Mouse (Mus musculus): ENCODE measurements at regions not wholly inside any gene's neighbourhood (a gene's known extent, or its start where the extent isn't known, plus 50 kb on each side); places are given as distances from the start of the nearest gene placed in this dataset.

DNA sequence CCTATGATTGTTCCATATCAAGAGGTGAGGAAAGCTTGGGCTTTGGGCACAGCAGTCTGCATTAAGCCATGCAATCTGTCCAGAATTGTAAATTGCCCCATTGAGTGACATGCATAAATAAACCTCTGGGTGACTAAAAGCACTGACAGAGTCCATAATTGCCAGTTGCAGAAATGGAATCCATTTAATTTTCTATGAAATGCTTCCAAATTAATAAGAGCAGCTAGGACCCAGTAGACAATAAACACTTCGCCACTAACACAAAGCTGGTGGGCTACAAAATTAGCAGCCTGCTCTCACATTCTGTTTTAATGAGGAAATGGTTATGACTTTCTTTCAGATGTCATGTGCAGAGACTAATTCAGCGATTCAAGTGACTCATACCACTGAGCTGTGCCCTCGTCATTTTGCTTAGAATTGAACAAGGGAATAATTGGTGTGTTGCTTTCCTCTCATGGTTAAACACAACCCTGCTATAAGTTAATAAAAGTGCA, 407.6 kb upstream of the Ddi1 start:
- H3K27me3 ChIP-seq, result no peaks in the 10 kb centered on the region
- H3K9me3 ChIP-seq, result no peaks in the 10 kb centered on the region
- ATAC-seq (ENCODE audit: insufficient number of reproducible peaks, insufficient read depth, low FRiP score, low TSS enrichment, low read depth), result no peak
- no peak overlapping the region for H3K9ac ChIP-seq
- H3K4me1 ChIP-seq, result no peaks in the 10 kb centered on the region
- WGBS, result 63% methylated on average over 3 of the region's 3 CpGs
- H3K36me3 ChIP-seq, result no peaks in the 10 kb centered on the region
- H3K4me3 ChIP-seq, result no peak overlapping the region
- no peak overlapping the region for H3K4me2 ChIP-seq
- H3K27ac ChIP-seq, result no peak overlapping the region

DNA sequence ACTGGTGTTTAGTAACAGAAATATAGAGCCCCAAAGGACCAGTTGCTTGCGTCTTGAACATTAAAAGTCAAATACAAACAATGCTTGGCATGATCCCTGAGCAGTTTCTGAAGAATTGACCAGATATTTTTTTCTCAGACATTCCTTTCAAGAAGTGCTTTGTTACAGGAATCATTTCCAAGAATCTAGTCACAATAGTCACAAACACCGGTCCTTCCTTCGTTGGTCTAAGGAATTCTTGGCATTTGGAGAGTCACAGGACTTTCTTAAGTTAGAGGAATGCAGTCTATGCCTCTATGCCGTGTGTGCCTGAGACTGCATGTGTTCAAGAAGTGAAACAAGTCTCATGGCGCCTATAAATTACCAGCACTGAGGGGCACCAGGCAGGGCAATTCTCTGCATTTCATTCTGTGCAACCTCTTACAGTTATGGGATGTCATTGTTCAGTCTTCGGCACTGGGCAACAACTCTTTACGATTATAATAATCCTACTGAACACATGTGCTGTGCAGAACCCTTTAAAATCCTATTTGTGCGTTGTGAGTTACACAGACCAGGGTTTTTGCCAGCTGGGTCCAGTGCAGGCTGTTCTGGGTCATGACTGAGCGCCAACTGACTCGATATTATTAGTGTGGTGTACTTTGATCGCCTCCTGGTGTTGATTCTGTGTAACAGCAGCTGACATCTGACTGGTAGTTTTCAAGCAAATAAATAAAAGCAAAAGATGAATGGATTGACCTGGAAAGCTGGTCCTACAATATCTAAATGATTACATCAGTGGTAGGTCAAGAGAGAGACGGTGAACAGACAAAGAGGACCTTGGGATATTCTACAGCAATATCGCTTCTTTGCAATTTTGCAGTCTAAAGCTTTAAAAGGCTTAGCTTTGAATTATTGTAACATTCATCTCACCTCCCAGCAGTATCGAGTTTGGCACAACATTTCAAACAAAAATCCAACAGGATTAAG, 398.6 kb upstream of the Ddi1 start:
- 39% methylated on average over 14 of the region's 14 CpGs for WGBS
- no peak for ATAC-seq (ENCODE audit: insufficient number of reproducible peaks, insufficient read depth, low FRiP score, low TSS enrichment, low read depth)
- Histone ChIP-seq H3K27me3 (no peaks in the 10 kb centered on the region), H3K9me3 (no peaks in the 10 kb centered on the region), H3K4me1 (no peaks in the 10 kb centered on the region), H3K36me3 (no peaks in the 10 kb centered on the region), H3K4me2 (peak overlapping the region; percentile 33), H3K4me3 (no peak overlapping the region), H3K27ac (no peak overlapping the region), H3K9ac (no peak overlapping the region)

DNA sequence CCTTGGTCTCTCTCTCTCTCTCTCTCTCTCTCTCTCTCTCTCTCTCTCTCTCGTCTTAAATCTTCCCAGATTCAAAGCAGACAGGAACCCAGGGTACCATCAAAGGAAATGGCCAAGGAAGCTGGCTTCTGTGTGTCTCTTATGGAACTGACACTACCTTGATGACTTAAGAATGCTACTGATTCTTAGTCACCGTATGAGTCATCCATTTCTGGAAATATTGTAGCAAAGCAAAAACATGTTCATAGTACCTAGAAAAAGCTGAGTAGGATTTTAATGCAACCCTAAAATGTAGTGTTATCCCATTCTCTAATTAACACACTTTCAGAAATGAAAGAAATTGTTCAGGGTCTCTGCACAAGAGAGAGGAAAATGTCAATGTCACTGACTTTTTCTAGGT, 396.0 kb upstream of the Ddi1 start:
- H3K4me1 ChIP-seq, result no peaks in the 10 kb centered on the region
- H3K27ac ChIP-seq, result no peak overlapping the region
- no peaks in the 10 kb centered on the region for H3K9me3 ChIP-seq
- no peak overlapping the region for H3K4me3 ChIP-seq
- no peaks in the 10 kb centered on the region for H3K27me3 ChIP-seq
- H3K36me3 ChIP-seq, result no peaks in the 10 kb centered on the region
- no peak overlapping the region for H3K4me2 ChIP-seq
- 69% methylated on average over 2 of the region's 2 CpGs for WGBS
- no peak overlapping the region for H3K9ac ChIP-seq
- no peak for ATAC-seq (ENCODE audit: insufficient number of reproducible peaks, insufficient read depth, low FRiP score, low TSS enrichment, low read depth)

DNA sequence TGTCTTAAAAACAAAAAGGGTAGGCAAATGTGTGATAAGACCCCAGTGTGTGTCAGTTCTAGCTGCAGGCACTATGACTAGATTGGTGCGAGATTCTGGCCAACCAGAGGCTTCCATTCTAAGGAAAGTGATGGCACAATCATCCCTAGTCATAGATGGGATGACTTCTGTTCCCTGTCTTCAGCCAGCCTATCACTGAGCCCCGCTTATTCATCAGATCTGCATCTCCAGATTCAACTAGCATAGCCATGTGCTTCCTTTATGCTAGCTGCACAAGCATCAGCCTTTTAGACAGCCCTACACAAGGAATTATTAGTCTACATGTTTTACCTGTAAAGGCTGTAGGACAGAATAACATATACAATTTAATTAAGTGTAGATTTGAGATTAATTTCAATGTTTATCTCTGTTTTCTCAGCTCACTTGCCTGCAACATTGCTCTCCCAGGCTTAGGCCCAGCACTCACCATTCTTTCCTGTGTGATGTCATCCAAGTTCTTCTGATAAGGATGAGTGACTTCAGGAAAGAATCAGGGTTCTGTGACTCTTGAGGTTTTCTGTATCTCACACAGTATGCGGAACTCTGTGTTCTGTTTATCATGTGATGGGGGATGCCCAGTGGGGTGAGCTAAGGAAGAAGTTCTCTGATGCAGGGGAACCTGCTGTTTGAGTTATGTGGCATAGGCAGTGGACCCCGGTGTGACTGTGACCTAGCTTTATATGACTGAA, 382.8 kb upstream of the Ddi1 start:
- Histone ChIP-seq H3K4me3 (no peak overlapping the region), H3K9me3 (no peaks in the 10 kb centered on the region), H3K27ac (no peak overlapping the region), H3K4me1 (no peaks in the 10 kb centered on the region), H3K9ac (no peak overlapping the region), H3K36me3 (no peaks in the 10 kb centered on the region), H3K4me2 (no peak overlapping the region), H3K27me3 (no peaks in the 10 kb centered on the region)
- 89% methylated on average over 4 of the region's 4 CpGs for WGBS
- ATAC-seq (ENCODE audit: insufficient number of reproducible peaks, insufficient read depth, low FRiP score, low TSS enrichment, low read depth), result no peak

DNA sequence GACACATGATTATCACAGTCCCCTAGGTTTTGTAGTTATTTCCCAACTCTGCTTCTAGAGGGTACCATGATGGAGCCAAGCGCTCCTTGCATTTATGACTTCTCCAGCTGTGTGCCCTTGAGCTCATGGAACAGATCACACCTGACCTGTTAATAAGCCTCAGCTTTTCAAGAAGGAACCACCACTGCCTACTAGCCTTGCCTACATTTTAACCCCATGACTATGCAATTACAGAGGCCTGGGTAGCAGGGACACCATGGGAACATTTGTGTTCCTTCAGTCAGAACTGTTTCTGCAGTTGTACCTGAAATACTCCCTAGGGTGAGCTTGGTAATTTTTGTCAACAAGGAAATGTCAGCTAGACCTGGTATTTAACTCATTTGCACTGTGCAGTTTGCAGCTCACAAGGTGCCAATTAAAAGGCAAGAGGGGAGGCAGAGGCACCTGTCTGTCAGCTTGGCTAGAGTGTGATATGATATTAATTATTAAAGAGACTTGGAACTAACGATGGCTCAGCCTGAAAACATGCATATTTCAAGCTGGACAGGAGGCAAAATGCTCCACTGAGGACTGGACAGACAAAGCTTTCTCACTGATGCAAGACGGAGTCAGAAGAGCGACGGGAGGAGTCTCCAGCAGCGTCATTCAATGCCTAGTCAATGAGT, 382.1 kb upstream of the Ddi1 start:
- no peaks in the 10 kb centered on the region for H3K9me3 ChIP-seq
- ATAC-seq (ENCODE audit: insufficient number of reproducible peaks, insufficient read depth, low FRiP score, low TSS enrichment, low read depth), result no peak
- no peak overlapping the region for H3K27ac ChIP-seq
- no peak overlapping the region for H3K4me3 ChIP-seq
- H3K36me3 ChIP-seq, result no peaks in the 10 kb centered on the region
- no peaks in the 10 kb centered on the region for H3K4me1 ChIP-seq
- no peaks in the 10 kb centered on the region for H3K27me3 ChIP-seq
- H3K9ac ChIP-seq, result no peak overlapping the region
- WGBS, result 87% methylated on average over 6 of the region's 6 CpGs
- H3K4me2 ChIP-seq, result no peak overlapping the region

DNA sequence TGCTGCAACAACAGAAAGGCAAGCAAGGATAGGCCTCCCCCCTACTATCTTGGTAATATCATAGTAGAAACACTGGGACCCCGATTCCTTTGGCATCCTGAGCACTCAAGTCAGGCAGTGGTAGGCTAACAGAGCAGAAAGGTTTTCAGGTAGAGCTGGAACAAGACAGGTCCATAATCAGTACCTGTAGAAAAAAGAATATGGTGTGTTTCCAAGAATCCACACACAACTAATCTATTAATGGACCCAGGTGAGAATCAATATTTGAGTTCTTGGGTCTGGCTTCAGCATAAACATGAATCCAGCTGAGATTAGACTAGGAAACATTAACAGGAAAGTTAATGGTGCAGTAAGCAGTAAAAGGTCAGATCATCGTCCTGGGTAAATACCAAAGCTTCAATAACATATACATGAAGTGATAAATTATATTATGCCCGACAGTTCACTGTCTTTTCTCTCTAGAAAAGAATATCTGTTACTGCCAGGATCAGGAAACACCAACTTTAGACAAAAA, 376.2 kb upstream of the Ddi1 start:
- Histone ChIP-seq H3K27ac (no peak overlapping the region), H3K27me3 (no peaks in the 10 kb centered on the region), H3K4me3 (no peak overlapping the region), H3K36me3 (no peaks in the 10 kb centered on the region), H3K9me3 (no peaks in the 10 kb centered on the region), H3K4me1 (no peaks in the 10 kb centered on the region), H3K9ac (no peak overlapping the region), H3K4me2 (no peak overlapping the region)
- WGBS, result 85% methylated on average over 3 of the region's 3 CpGs
- ATAC-seq (ENCODE audit: insufficient number of reproducible peaks, insufficient read depth, low FRiP score, low TSS enrichment, low read depth), result no peak

DNA sequence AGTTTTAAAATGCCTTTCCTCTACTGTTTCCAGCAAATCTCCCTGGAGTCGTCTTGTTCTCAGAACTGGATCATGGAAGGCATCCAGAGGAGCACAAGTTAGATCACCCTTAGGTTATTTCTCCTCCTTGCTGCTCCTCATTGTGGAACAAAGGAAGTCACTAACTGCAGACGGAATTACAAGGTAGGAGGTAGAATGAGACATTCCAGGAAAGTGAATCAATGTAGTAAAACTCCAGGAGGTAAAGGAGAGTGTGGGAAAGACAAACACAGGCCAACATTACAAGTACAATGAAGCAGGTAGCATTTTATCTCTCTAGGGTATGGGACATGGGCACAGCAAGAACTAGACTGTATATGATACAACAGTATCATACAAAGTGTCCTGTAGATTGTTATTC, 375.7 kb upstream of the Ddi1 start:
- no peaks in the 10 kb centered on the region for H3K36me3 ChIP-seq
- no peaks in the 10 kb centered on the region for H3K9me3 ChIP-seq
- H3K4me3 ChIP-seq, result no peak overlapping the region
- no peaks in the 10 kb centered on the region for H3K27me3 ChIP-seq
- H3K4me2 ChIP-seq, result no peak overlapping the region
- H3K4me1 ChIP-seq, result no peaks in the 10 kb centered on the region
- no peak overlapping the region for H3K9ac ChIP-seq
- 63% methylated on average over 2 of the region's 2 CpGs for WGBS
- no peak for ATAC-seq (ENCODE audit: insufficient number of reproducible peaks, insufficient read depth, low FRiP score, low TSS enrichment, low read depth)
- H3K27ac ChIP-seq, result no peak overlapping the region

DNA sequence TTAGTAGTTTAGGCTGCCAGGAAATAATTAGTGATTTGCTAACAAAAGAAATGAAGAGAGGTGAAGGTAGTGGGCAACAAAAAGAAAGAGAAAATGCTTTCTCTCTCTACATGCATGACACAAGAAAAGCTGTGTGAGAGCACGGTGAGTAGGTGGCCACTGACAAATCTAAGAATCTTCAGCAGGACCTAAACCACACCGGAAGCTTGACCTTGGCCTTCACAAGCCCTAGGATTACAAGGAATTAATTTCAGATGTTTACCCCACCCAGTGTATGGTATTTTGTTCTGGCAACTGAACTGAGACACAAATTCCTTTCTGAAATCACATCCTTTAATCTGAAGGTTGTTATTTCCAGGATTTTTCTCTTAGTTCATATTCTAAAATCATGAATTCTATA, 347.5 kb upstream of the Ddi1 start:
- Histone ChIP-seq H3K4me1 (no peaks in the 10 kb centered on the region), H3K9ac (no peak overlapping the region), H3K27ac (no peak overlapping the region), H3K9me3 (no peaks in the 10 kb centered on the region), H3K4me3 (no peak overlapping the region), H3K36me3 (no peaks in the 10 kb centered on the region), H3K27me3 (no peaks in the 10 kb centered on the region), H3K4me2 (no peak overlapping the region)
- ATAC-seq (ENCODE audit: insufficient number of reproducible peaks, insufficient read depth, low FRiP score, low TSS enrichment, low read depth), result no peak
- 67% methylated on average over 2 of the region's 2 CpGs for WGBS

DNA sequence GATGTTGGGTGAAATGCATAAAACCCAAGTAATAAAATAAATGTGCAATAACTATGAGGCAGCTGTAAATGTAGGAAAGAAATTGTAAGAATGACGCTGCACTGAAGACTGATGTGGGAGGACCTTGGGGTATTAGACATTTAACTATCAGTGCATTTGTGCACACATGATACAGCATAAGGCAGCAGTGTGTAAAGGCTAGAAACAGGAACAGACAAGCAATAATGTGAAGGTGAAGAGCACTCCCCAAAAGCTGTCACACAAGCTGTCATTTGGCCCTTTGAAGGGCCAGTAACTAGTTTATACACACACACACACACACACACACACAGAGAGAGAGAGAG, 339.6 kb upstream of the Ddi1 start:
- H3K27me3 ChIP-seq, result no peaks in the 10 kb centered on the region
- no peak overlapping the region for H3K4me2 ChIP-seq
- H3K9me3 ChIP-seq, result no peaks in the 10 kb centered on the region
- WGBS, result 79% methylated on average over 1 of the region's 1 CpGs
- no peak overlapping the region for H3K4me3 ChIP-seq
- H3K4me1 ChIP-seq, result no peaks in the 10 kb centered on the region
- H3K9ac ChIP-seq, result no peak overlapping the region
- ATAC-seq (ENCODE audit: insufficient number of reproducible peaks, insufficient read depth, low FRiP score, low TSS enrichment, low read depth), result no peak
- H3K27ac ChIP-seq, result no peak overlapping the region
- no peaks in the 10 kb centered on the region for H3K36me3 ChIP-seq

DNA sequence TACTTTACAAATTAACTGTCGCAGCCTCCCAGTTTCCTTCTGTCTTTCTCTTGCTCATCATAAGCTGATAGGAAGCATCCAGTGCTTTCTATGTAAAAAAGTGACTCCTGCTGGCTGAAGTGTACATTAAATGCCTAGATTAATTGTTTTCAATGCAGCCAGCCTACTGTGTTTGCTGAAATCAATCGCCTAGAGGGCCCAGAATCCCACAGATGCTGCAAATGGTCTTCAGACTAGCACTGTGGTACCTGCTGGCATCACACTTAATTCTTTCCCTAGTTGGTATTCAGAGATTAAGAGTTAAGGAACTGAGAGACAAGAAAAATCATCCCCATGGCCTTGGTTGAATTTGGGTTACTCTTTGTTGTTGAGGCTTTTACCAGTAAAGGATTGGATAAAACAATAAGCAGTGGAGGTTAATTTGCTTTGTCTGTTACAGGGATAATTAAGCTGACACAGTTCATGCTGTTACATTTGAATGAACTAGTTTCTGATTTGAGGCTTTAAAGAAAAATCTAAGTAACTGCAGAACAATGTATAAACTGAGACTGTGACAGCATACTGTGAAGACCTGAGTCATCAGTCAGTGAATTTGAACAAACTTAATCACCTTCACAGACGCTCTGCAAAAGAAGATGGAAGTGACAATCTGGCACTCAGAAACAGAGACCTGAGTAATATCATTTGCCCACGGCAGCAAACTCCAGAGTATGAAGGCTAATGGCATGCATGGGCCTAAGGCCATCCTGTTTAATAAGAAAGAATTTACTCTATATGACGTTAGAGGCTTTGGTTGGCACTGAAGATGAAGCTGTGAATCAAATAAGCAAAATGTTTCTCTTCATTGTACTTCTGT, 339.0 kb upstream of the Ddi1 start:
- H3K9ac ChIP-seq, result no peak overlapping the region
- H3K9me3 ChIP-seq, result no peaks in the 10 kb centered on the region
- H3K4me1 ChIP-seq, result no peaks in the 10 kb centered on the region
- no peak overlapping the region for H3K4me2 ChIP-seq
- H3K4me3 ChIP-seq, result no peak overlapping the region
- ATAC-seq (ENCODE audit: insufficient number of reproducible peaks, insufficient read depth, low FRiP score, low TSS enrichment, low read depth), result no peak
- no peaks in the 10 kb centered on the region for H3K36me3 ChIP-seq
- no peaks in the 10 kb centered on the region for H3K27me3 ChIP-seq
- no peak overlapping the region for H3K27ac ChIP-seq
- 59% methylated on average over 5 of the region's 5 CpGs for WGBS

All from embryonic facial prominence, embryonic 13.5 days (tissue).